Mouse (Mus musculus): Measurements from ENCODE around the gene Zpbp. TPM values are rescaled to one million over a fixed set of nuclear protein-coding genes. Genes with fewer than 3 reads are reported as not detected.

Gene Zpbp
- polyA plus RNA-seq, 1 experiment from 2014 or later, result 0.72 TPM

GRCm38 (mm10) chr11:11455037-11455436 is 7.2 kb downstream of the Zpbp start:
- H3K4me1 ChIP-seq (ENCODE audit: control insufficient read depth, insufficient read depth, low read length), result no peaks in the 10 kb centered on the region
- no peaks in the 10 kb centered on the region for H3K36me3 ChIP-seq (ENCODE audit: control insufficient read depth, insufficient read depth, low read length)
- no peak overlapping the region for H3K4me2 ChIP-seq (ENCODE audit: low read depth, low read length)
- no peak overlapping the region for H3K27ac ChIP-seq (ENCODE audit: low read length)
- no peaks in the 10 kb centered on the region for H3K9me3 ChIP-seq (replicated peaks; ENCODE audit: control insufficient read depth, low read length)
- H3K27me3 ChIP-seq (ENCODE audit: control insufficient read depth, insufficient read depth, low read length), result no peaks in the 10 kb centered on the region
- H3K9ac ChIP-seq (ENCODE audit: low read length), result no peak overlapping the region
- no peak for ATAC-seq (ENCODE audit: insufficient read depth, low FRiP score)
- 35% methylated on average over 2 of the region's 2 CpGs for WGBS
- H3K4me3 ChIP-seq (replicated peaks; ENCODE audit: low read length), result no peak overlapping the region

GRCm38 (mm10) chr11:11417356-11417755 is 44.9 kb downstream of the Zpbp start:
- Histone ChIP-seq H3K4me3 (replicated peaks; ENCODE audit: low read length) (no peak overlapping the region), H3K4me1 (ENCODE audit: control insufficient read depth, insufficient read depth, low read length) (no peaks in the 10 kb centered on the region), H3K36me3 (ENCODE audit: control insufficient read depth, insufficient read depth, low read length) (no peaks in the 10 kb centered on the region), H3K9ac (ENCODE audit: low read length) (no peak overlapping the region), H3K4me2 (ENCODE audit: low read depth, low read length) (no peak overlapping the region), H3K27me3 (ENCODE audit: control insufficient read depth, insufficient read depth, low read length) (no peaks in the 10 kb centered on the region), H3K27ac (ENCODE audit: low read length) (no peak overlapping the region), H3K9me3 (replicated peaks; ENCODE audit: control insufficient read depth, low read length) (no peaks in the 10 kb centered on the region)
- WGBS, result 76% methylated on average over 2 of the region's 2 CpGs
- no peak for ATAC-seq (ENCODE audit: insufficient read depth, low FRiP score)

- Histone ChIP-seq H3K4me3 (replicated peaks; ENCODE audit: low read length) (no peak overlapping the region), H3K9me3 (replicated peaks; ENCODE audit: control insufficient read depth, low read length) (no peaks in the 10 kb centered on the region), H3K4me1 (ENCODE audit: control insufficient read depth, insufficient read depth, low read length) (no peaks in the 10 kb centered on the region), H3K36me3 (ENCODE audit: control insufficient read depth, insufficient read depth, low read length) (no peaks in the 10 kb centered on the region), H3K27ac (ENCODE audit: low read length) (no peak overlapping the region), H3K27me3 (ENCODE audit: control insufficient read depth, insufficient read depth, low read length) (no peaks in the 10 kb centered on the region), H3K4me2 (ENCODE audit: low read depth, low read length) (no peak overlapping the region), H3K9ac (ENCODE audit: low read length) (no peak overlapping the region)
- no peak for ATAC-seq (ENCODE audit: insufficient read depth, low FRiP score)
- 79% methylated on average over 5 of the region's 5 CpGs for WGBS
Measured at GRCm38 (mm10) chr11:11414188-11414587, 48.0 kb downstream of the Zpbp start.

GRCm38 (mm10) chr11:11394686-11395085 is 67.5 kb downstream of the Zpbp start:
- Histone ChIP-seq H3K4me1 (ENCODE audit: control insufficient read depth, insufficient read depth, low read length) (no peaks in the 10 kb centered on the region), H3K4me2 (ENCODE audit: low read depth, low read length) (no peak overlapping the region), H3K4me3 (replicated peaks; ENCODE audit: low read length) (no peak overlapping the region), H3K27ac (ENCODE audit: low read length) (no peak overlapping the region), H3K9ac (ENCODE audit: low read length) (no peak overlapping the region), H3K27me3 (ENCODE audit: control insufficient read depth, insufficient read depth, low read length) (no peaks in the 10 kb centered on the region), H3K36me3 (ENCODE audit: control insufficient read depth, insufficient read depth, low read length) (no peaks in the 10 kb centered on the region), H3K9me3 (replicated peaks; ENCODE audit: control insufficient read depth, low read length) (no peaks in the 10 kb centered on the region)
- ATAC-seq (ENCODE audit: insufficient read depth, low FRiP score), result no peak
- 75% methylated on average over 5 of the region's 5 CpGs for WGBS

GRCm38 (mm10) chr11:11393164-11393563 is 69.0 kb downstream of the Zpbp start:
- no peaks in the 10 kb centered on the region for H3K9me3 ChIP-seq (replicated peaks; ENCODE audit: control insufficient read depth, low read length)
- WGBS, result 91% methylated on average over 10 of the region's 10 CpGs
- ATAC-seq (ENCODE audit: insufficient read depth, low FRiP score), result no peak
- no peak overlapping the region for H3K4me3 ChIP-seq (replicated peaks; ENCODE audit: low read length)
- no peak overlapping the region for H3K4me2 ChIP-seq (ENCODE audit: low read depth, low read length)
- H3K4me1 ChIP-seq (ENCODE audit: control insufficient read depth, insufficient read depth, low read length), result no peaks in the 10 kb centered on the region
- H3K9ac ChIP-seq (ENCODE audit: low read length), result no peak overlapping the region
- no peaks in the 10 kb centered on the region for H3K36me3 ChIP-seq (ENCODE audit: control insufficient read depth, insufficient read depth, low read length)
- no peaks in the 10 kb centered on the region for H3K27me3 ChIP-seq (ENCODE audit: control insufficient read depth, insufficient read depth, low read length)
- H3K27ac ChIP-seq (ENCODE audit: low read length), result no peak overlapping the region

GRCm38 (mm10) chr11:11371305-11371704 is 90.9 kb downstream of the Zpbp start:
- H3K36me3 ChIP-seq (ENCODE audit: control insufficient read depth, insufficient read depth, low read length), result no peaks in the 10 kb centered on the region
- H3K4me2 ChIP-seq (ENCODE audit: low read depth, low read length), result no peak overlapping the region
- H3K9ac ChIP-seq (ENCODE audit: low read length), result no peak overlapping the region
- H3K27ac ChIP-seq (ENCODE audit: low read length), result no peak overlapping the region
- no peak for ATAC-seq (ENCODE audit: insufficient read depth, low FRiP score)
- 83% methylated on average over 5 of the region's 5 CpGs for WGBS
- no peak overlapping the region for H3K4me3 ChIP-seq (replicated peaks; ENCODE audit: low read length)
- H3K4me1 ChIP-seq (ENCODE audit: control insufficient read depth, insufficient read depth, low read length), result no peaks in the 10 kb centered on the region
- H3K9me3 ChIP-seq (replicated peaks; ENCODE audit: control insufficient read depth, low read length), result no peaks in the 10 kb centered on the region
- H3K27me3 ChIP-seq (ENCODE audit: control insufficient read depth, insufficient read depth, low read length), result no peaks in the 10 kb centered on the region

- H3K4me2 ChIP-seq (ENCODE audit: low read depth, low read length), result no peak overlapping the region
- no peaks in the 10 kb centered on the region for H3K9me3 ChIP-seq (replicated peaks; ENCODE audit: control insufficient read depth, low read length)
- no peaks in the 10 kb centered on the region for H3K27me3 ChIP-seq (ENCODE audit: control insufficient read depth, insufficient read depth, low read length)
- ATAC-seq (ENCODE audit: insufficient read depth, low FRiP score), result no peak
- H3K36me3 ChIP-seq (ENCODE audit: control insufficient read depth, insufficient read depth, low read length), result no peaks in the 10 kb centered on the region
- H3K4me3 ChIP-seq (replicated peaks; ENCODE audit: low read length), result no peak overlapping the region
- H3K4me1 ChIP-seq (ENCODE audit: control insufficient read depth, insufficient read depth, low read length), result no peaks in the 10 kb centered on the region
- H3K27ac ChIP-seq (ENCODE audit: low read length), result no peak overlapping the region
- WGBS, result 77% methylated on average over 3 of the region's 3 CpGs
- H3K9ac ChIP-seq (ENCODE audit: low read length), result no peak overlapping the region
Measured at GRCm38 (mm10) chr11:11283512-11283911, 178.7 kb downstream of the Zpbp start.

GRCm38 (mm10) chr11:11280128-11280527 is 182.1 kb downstream of the Zpbp start:
- Histone ChIP-seq H3K9me3 (replicated peaks; ENCODE audit: control insufficient read depth, low read length) (no peaks in the 10 kb centered on the region), H3K36me3 (ENCODE audit: control insufficient read depth, insufficient read depth, low read length) (no peaks in the 10 kb centered on the region)
- no peak for ATAC-seq (ENCODE audit: insufficient read depth, low FRiP score)

GRCm38 (mm10) chr11:11257348-11257747 is 204.9 kb downstream of the Zpbp start:
- no peaks in the 10 kb centered on the region for H3K36me3 ChIP-seq (ENCODE audit: control insufficient read depth, insufficient read depth, low read length)
- WGBS, result 83% methylated on average over 1 of the region's 1 CpGs
- no peaks in the 10 kb centered on the region for H3K9me3 ChIP-seq (replicated peaks; ENCODE audit: control insufficient read depth, low read length)
- H3K4me2 ChIP-seq (ENCODE audit: low read depth, low read length), result no peak overlapping the region
- no peak for ATAC-seq (ENCODE audit: insufficient read depth, low FRiP score)
- no peaks in the 10 kb centered on the region for H3K27me3 ChIP-seq (ENCODE audit: control insufficient read depth, insufficient read depth, low read length)
- H3K9ac ChIP-seq (ENCODE audit: low read length), result no peak overlapping the region
- H3K4me1 ChIP-seq (ENCODE audit: control insufficient read depth, insufficient read depth, low read length), result no peaks in the 10 kb centered on the region
- no peak overlapping the region for H3K4me3 ChIP-seq (replicated peaks; ENCODE audit: low read length)
- no peak overlapping the region for H3K27ac ChIP-seq (ENCODE audit: low read length)

More at GRCm38 (mm10) chr11:11280128-11280527, 182.1 kb downstream of the Zpbp start:
- no peaks in the 10 kb centered on the region for H3K27me3 ChIP-seq (ENCODE audit: control insufficient read depth, insufficient read depth, low read length)
- H3K27ac ChIP-seq (ENCODE audit: low read length), result no peak overlapping the region
- no peaks in the 10 kb centered on the region for H3K4me1 ChIP-seq (ENCODE audit: control insufficient read depth, insufficient read depth, low read length)
- no peak overlapping the region for H3K4me3 ChIP-seq (replicated peaks; ENCODE audit: low read length)
- no peak overlapping the region for H3K9ac ChIP-seq (ENCODE audit: low read length)
- H3K4me2 ChIP-seq (ENCODE audit: low read depth, low read length), result no peak overlapping the region

Data from stomach, embryonic 16.5 days (tissue).